Mouse (Mus musculus) forebrain, postnatal 0 days (tissue): Measurements from ENCODE around the gene Gm10577. TPM values are rescaled to one million over a fixed set of nuclear protein-coding genes. Genes with fewer than 3 reads are reported as not detected.

Experiments
- ATAC-seq: fragments of 200-750 bp; cut with Nextera tagmentation; 2 replicates; pipeline ENCODE4 v1.8.0; 2017; ENCODE audit warnings: mild to moderate bottlenecking, moderate library complexity
- DNase-seq: peaks from one replicate; pipeline ENCODE4 v3.0.0-alpha.2; 2015
- H3K27ac ChIP-seq: fragments of 300-500 bp; sonication (generic); 2 replicates; pipeline ENCODE4 v1.5.1; 2014; ENCODE audit warnings: low read depth, mild to moderate bottlenecking, antibody characterized with exemption, low read length, moderate library complexity, mixed read lengths
- H3K27me3 ChIP-seq: fragments of 300-500 bp; sonication (generic); 2 replicates; pipeline ENCODE4 v1.6.1; 2014; ENCODE audit warnings: mild to moderate bottlenecking, low read length, mixed read lengths; ENCODE audit not compliant: insufficient read depth
- H3K36me3 ChIP-seq: fragments of 300-500 bp; sonication (generic); 2 replicates; pipeline ENCODE4 v1.6.1; 2014; ENCODE audit warnings: mild to moderate bottlenecking, moderate library complexity; ENCODE audit not compliant: insufficient read depth
- H3K4me1 ChIP-seq: fragments of 300-500 bp; sonication (generic); 2 replicates; pipeline ENCODE4 v1.6.1; 2014; ENCODE audit warnings: antibody characterized with exemption; ENCODE audit not compliant: insufficient read depth
- H3K4me2 ChIP-seq: fragments of 300-500 bp; sonication (generic); 2 replicates; pipeline ENCODE4 v1.6.1; 2014; ENCODE audit warnings: low read depth, mild to moderate bottlenecking, moderate library complexity
- H3K4me3 ChIP-seq: fragments of 300-500 bp; sonication (generic); 2 replicates; pipeline ENCODE4 v1.5.1; 2014; ENCODE audit warnings: low read depth, low read length, mixed read lengths
- H3K9ac ChIP-seq: fragments of 300-500 bp; sonication (generic); 2 replicates; pipeline ENCODE4 v1.6.1; 2014; ENCODE audit warnings: mild to moderate bottlenecking
- H3K9me3 ChIP-seq: fragments of 300-500 bp; sonication (generic); 2 replicates; pipeline ENCODE4 v1.6.1; 2016; ENCODE audit warnings: low read length
- CTCF ChIP-seq: sonication (generic); IDR thresholded peaks from 2 replicates; pipeline ENCODE4 v1.5.1; 2016; ENCODE audit warnings: antibody characterized with exemption, control low read depth, low read depth
- WGBS: fragments of 180-500 bp; shearing (Covaris S2); extraction: QIAGEN DNeasy Blood & Tissue Kit; methylation state at CpG from one replicate; pipeline ENCODE4 v1.1.7; 2014; 5-methylcytosine and 5-hydroxymethylcytosine counted together
- polyA plus RNA-seq: library from polyadenylated mRNA; unstranded; fragments of >200 nt; fragmentation: Nextera tagmentation; extraction: Ambion mirVana; gene quantifications from 2 replicates; pipeline ENCODE4 v1.2.1, GENCODE M21; 2015
- total RNA-seq: library from RNA; depleted of rRNA; stranded (reverse); fragments of >200 nt; gene quantifications from 2 replicates; pipeline ENCODE4 v1.2.3, GENCODE M21; 2014

Gm10577 gene
- total and polyA plus RNA-seq, 2 experiments from 2014 or later = not detected

DNA sequence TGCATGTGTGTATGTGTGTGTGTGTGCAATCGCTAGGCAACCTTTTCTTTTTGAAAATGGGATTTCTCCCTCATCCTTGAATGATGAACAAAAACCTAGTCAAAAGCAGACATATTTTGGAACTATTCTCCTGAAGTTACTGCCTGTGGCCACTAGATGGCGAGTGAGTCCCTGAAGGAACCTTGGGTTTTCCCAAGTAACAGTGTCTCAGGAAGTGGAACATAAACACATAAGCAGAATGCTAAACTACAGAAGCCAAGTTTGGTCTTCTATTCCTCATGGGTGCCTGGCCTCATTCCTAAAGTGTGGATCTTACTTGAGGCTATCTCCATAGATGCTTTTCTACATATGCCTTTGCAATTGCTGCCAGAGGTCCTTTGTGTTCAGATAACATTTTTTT is 22.4 kb downstream of the Gm10577 start:
- no peaks in the 10 kb centered on the region for H3K9me3 ChIP-seq
- H3K4me2 ChIP-seq = no peak overlapping the region
- 11% methylated on average over 2 of the region's 2 CpGs for WGBS
- H3K4me1 ChIP-seq = no peaks in the 10 kb centered on the region
- H3K4me3 ChIP-seq = no peak overlapping the region
- peak; percentile 63 for ATAC-seq
- H3K36me3 ChIP-seq = no peaks in the 10 kb centered on the region; the same call in 1 of the 2 replicates
- peak; percentile 95 for TF ChIP-seq CTCF
- DNase-seq = peak; percentile 86
- H3K27ac ChIP-seq = 0 out of 2 replicates have a peak overlapping the region, but pooled peaks have one; percentile 22
- H3K27me3 ChIP-seq = no peaks in the 10 kb centered on the region
- H3K9ac ChIP-seq = no peak overlapping the region

DNA sequence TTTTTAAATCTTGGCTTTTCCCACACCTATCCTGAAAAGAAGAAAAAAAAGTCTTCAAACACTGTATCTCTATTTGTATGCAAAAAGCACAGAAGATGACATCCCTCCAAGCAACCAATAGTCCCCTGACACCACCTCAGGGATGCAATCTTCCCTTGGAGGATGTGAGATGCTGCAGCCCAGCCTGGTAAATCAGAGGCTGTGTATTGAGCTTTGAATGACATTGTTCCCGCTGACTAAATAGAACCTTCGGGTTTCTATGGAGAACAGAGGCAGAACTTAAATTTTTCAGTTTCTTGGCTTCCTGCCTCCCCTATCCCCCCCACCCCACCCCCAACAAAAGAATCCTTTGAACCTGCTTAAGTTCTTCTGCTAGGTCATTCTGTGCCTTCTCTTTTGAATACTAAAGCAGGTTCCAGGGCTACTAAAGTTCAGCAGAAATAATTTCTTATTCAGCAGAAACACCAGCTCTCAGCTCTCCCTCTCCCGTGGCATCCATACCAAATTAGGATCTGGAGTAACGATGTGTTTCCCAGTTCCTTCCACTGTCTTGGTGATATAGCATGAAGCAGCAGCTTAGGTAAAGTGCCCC is 24.3 kb downstream of the Gm10577 start:
- no peak for TF ChIP-seq CTCF
- H3K4me3 ChIP-seq = no peak overlapping the region
- no peak for DNase-seq
- H3K9ac ChIP-seq = no peak overlapping the region
- no peak overlapping the region for H3K27ac ChIP-seq
- no peaks in the 10 kb centered on the region for H3K27me3 ChIP-seq
- 20% methylated on average over 4 of the region's 4 CpGs for WGBS
- H3K9me3 ChIP-seq = no peaks in the 10 kb centered on the region
- no peaks in the 10 kb centered on the region for H3K36me3 ChIP-seq
- ATAC-seq = peak; percentile 21; the same call in 1 of the 2 replicates
- H3K4me2 ChIP-seq = no peak overlapping the region
- no peaks in the 10 kb centered on the region for H3K4me1 ChIP-seq

DNA sequence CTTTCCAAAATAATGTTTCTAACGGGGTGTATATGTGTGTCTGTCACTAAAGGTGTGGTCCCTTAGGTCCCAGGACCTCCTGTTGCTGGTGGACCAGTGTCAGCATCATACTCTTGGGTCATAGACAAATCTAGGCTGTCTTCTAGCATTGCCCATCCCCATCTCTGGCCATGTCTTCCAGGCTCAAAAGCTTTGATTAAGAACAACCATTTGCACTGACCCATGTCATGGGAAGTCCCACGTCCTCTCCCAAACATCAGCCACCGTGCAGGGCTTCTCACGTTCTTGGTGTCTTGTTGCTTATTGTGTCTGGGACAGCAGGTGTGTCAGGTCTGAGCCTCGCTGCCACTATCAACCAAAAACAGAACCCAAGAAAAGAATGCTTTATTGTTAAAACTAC is 24.9 kb downstream of the Gm10577 start:
- H3K4me3 ChIP-seq = no peak overlapping the region
- H3K27me3 ChIP-seq = no peaks in the 10 kb centered on the region
- no peak overlapping the region for H3K9ac ChIP-seq
- 54% methylated on average over 5 of the region's 5 CpGs for WGBS
- TF ChIP-seq CTCF = no peak
- DNase-seq (no peak), ATAC-seq (no peak)
- no peaks in the 10 kb centered on the region; the same call in 1 of the 2 replicates for H3K36me3 ChIP-seq
- H3K27ac ChIP-seq = no peak overlapping the region
- no peaks in the 10 kb centered on the region for H3K4me1 ChIP-seq
- no peak overlapping the region for H3K4me2 ChIP-seq
- no peaks in the 10 kb centered on the region for H3K9me3 ChIP-seq

DNA sequence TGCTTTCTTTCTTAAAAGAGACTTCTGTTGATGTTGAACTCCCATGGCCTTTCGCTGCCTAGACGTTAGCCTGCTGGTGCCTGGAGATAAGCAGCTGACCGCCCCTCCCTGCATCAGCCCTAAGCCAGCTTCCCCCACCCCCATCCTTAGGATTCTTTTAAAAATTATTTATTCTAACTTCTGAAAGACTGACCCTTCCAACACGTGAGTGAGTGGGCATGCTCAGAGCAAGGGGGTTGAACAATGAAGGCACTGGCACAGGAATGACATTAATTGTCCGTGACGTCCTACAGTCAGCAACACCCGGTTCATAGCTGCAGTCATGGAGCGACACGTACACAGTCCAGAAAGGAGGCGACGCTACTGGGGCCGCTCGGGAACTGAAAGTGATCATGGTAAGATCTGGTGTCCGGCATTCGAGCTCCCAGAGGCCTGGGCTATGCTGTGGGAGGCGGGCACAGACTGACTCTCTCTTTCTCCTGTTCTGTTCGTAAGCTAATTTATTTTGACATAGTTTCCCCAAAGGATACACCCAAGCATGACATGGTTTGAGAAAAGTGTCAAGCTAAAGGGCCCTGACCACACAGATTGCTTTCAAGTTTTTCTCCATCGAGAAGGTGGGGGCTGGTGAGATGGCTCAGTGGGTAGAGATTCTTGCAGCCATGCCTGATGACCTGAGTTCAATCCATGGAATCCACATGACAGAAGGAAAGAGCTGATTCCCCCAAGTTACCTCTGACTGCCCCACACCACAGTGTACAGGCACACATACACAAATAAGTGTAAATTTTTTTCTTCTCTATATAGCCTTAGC is 25.8 kb downstream of the Gm10577 start:
- Histone ChIP-seq H3K27ac (no peak overlapping the region), H3K4me3 (no peak overlapping the region), H3K36me3 (no peaks in the 10 kb centered on the region; the same call in 1 of the 2 replicates), H3K4me2 (no peak overlapping the region), H3K4me1 (no peaks in the 10 kb centered on the region), H3K9ac (no peak overlapping the region), H3K27me3 (no peaks in the 10 kb centered on the region), H3K9me3 (no peaks in the 10 kb centered on the region)
- ATAC-seq (no peak), DNase-seq (no peak)
- 75% methylated on average over 18 of the region's 18 CpGs for WGBS
- no peak for TF ChIP-seq CTCF

DNA sequence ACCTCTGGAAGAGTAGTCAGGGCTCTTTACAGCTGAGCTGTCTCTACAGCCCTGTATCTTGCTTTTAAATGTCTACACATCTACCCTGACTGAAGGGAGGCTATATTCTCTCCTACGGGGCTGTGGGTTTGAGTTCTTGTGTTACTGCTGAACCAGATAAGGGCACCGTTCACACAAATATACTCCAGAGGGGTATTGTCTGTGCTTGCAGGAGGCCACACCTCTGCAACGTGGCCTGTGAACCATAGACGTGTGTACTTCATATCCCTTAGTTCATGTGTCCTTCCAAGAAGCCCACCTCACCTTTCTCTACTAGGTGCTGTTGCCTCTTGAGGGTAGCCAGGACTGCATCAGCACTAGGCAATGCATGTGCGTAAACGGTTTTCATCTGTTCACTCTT is 28.4 kb downstream of the Gm10577 start:
- H3K4me3 ChIP-seq = no peak overlapping the region
- no peak for DNase-seq
- no peak overlapping the region for H3K27ac ChIP-seq

DNA sequence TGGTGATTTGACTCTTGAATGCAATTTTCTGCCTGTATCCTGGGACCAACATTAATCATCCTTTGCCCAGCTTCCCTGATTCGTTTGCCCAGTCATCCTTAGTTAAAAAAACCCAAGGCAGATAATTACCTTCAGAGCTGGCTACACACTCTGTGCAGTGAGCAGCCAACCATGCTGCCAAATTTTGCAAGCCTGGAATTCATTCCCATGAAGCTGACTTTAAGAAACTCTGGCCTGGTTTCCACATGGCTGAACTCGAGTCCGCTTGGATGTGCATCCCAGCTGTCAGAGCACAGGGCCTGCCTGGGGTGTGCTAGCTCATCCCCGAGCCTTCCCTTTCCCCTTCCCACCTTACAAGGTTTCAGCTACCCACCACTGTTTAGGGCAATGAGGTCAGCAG is 29.5 kb downstream of the Gm10577 start:
- peak; percentile 16 for DNase-seq
- H3K4me1 ChIP-seq = no peaks in the 10 kb centered on the region
- no peak for TF ChIP-seq CTCF
- ATAC-seq = peak; percentile 25
- H3K9me3 ChIP-seq = no peaks in the 10 kb centered on the region
- WGBS = 36% methylated on average over 4 of the region's 4 CpGs
- H3K4me3 ChIP-seq = no peak overlapping the region
- H3K4me2 ChIP-seq = no peak overlapping the region
- H3K27me3 ChIP-seq = no peaks in the 10 kb centered on the region
- no peaks in the 10 kb centered on the region; the same call in 1 of the 2 replicates for H3K36me3 ChIP-seq
- no peak overlapping the region for H3K9ac ChIP-seq
- H3K27ac ChIP-seq = no peak overlapping the region

More for the DNA sequence above, 28.4 kb downstream of the Gm10577 start:
- 91% methylated on average over 6 of the region's 6 CpGs for WGBS
- Histone ChIP-seq H3K4me2 (no peak overlapping the region), H3K9ac (no peak overlapping the region), H3K27me3 (no peaks in the 10 kb centered on the region), H3K4me1 (no peaks in the 10 kb centered on the region), H3K9me3 (no peaks in the 10 kb centered on the region), H3K36me3 (no peaks in the 10 kb centered on the region; the same call in 1 of the 2 replicates)
- TF ChIP-seq CTCF = no peak
- ATAC-seq = no peak

DNA sequence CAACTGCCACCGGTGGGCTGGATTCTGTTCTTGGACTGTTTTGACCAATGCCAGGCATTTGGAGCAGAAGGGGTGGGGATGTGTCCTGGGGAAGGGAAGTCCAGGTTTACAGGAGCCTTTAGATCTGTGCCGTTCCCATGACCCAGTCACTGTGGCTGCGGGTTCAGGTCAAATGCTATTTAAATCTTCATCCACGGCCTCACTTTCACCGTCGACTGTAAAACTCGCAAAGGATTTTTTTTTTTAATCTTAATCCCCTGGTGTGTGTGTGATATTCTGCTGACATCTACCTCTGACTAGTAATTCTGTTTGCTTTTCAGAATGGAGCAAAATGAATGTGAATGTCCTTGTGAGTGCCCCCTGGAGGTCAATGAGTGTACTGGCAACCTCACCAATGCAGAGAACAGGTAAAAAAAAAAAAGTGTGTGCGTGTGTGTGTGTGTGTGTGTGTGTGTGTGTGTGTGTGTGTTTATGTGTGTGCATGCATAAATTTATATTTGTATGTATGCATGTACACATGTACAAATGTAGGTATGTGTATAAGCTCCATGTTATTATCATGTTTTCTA is 32.2 kb downstream of the Gm10577 start:
- no peaks in the 10 kb centered on the region for H3K27me3 ChIP-seq
- peak; percentile 75 for TF ChIP-seq CTCF
- H3K4me1 ChIP-seq = no peaks in the 10 kb centered on the region
- peak; percentile 29; the same call in 1 of the 2 replicates for ATAC-seq
- WGBS = 78% methylated on average over 8 of the region's 8 CpGs
- H3K36me3 ChIP-seq = no peaks in the 10 kb centered on the region; the same call in 1 of the 2 replicates
- no peak overlapping the region for H3K9ac ChIP-seq
- H3K4me2 ChIP-seq = no peak overlapping the region
- DNase-seq = peak; percentile 68
- H3K9me3 ChIP-seq = no peaks in the 10 kb centered on the region
- no peak overlapping the region for H3K27ac ChIP-seq
- no peak overlapping the region for H3K4me3 ChIP-seq
